Mouse (Mus musculus) hindbrain, embryonic 14.5 days (tissue): ENCODE results near the gene Traf3ip3. TPM values are rescaled to one million over a fixed set of nuclear protein-coding genes. Genes with fewer than 3 reads are reported as not detected.

Source experiments
- ATAC-seq: fragments of 200-750 bp; cut with Nextera tagmentation; 2 replicates; pipeline ENCODE4 v1.8.0; 2017; ENCODE audit warnings: moderate number of reproducible peaks, mild to moderate bottlenecking, moderate TSS enrichment, moderate library complexity; ENCODE audit not compliant: low FRiP score
- DNase-seq: peaks from one replicate; pipeline ENCODE4 v3.0.0-alpha.2; 2015; ENCODE audit warnings: low spot score
- H3K27ac ChIP-seq: fragments of 300-500 bp; sonication (generic); 2 replicates; pipeline ENCODE4 v1.5.1; 2014; ENCODE audit warnings: mild to moderate bottlenecking, moderate library complexity
- H3K27me3 ChIP-seq: fragments of 300-500 bp; sonication (generic); 2 replicates; pipeline ENCODE4 v1.6.1; 2014; ENCODE audit warnings: mild to moderate bottlenecking, low read length, mixed read lengths; ENCODE audit not compliant: control insufficient read depth, insufficient read depth
- H3K36me3 ChIP-seq: fragments of 300-500 bp; sonication (generic); replicated peaks from 2 replicates; pipeline ENCODE4 v1.6.1; 2014; ENCODE audit not compliant: control insufficient read depth, insufficient read depth
- H3K4me1 ChIP-seq: fragments of 300-500 bp; sonication (generic); replicated peaks from 2 replicates; pipeline ENCODE4 v1.6.1; 2014; ENCODE audit warnings: antibody characterized with exemption, low read length, mixed read lengths; ENCODE audit not compliant: control insufficient read depth, insufficient read depth
- H3K4me2 ChIP-seq: fragments of 300-500 bp; sonication (generic); replicated peaks from 2 replicates; pipeline ENCODE4 v1.6.1; 2014; ENCODE audit warnings: mild to moderate bottlenecking, moderate library complexity
- H3K4me3 ChIP-seq: fragments of 300-500 bp; sonication (generic); replicated peaks from 2 replicates; pipeline ENCODE4 v1.5.1; 2014; ENCODE audit warnings: mild to moderate bottlenecking, low read length
- H3K9ac ChIP-seq: fragments of 300-500 bp; sonication (generic); 2 replicates; pipeline ENCODE4 v1.6.1; 2014
- H3K9me3 ChIP-seq: fragments of 300-500 bp; sonication (generic); 2 replicates; pipeline ENCODE4 v1.6.1; 2016; ENCODE audit warnings: low read length; ENCODE audit not compliant: control insufficient read depth
- WGBS: fragments of 180-500 bp; shearing (Covaris S2); extraction: QIAGEN DNeasy Blood & Tissue Kit; methylation state at CpG from one replicate; pipeline ENCODE4 v1.1.7; 2014; 5-methylcytosine and 5-hydroxymethylcytosine counted together
- polyA plus RNA-seq: library from polyadenylated mRNA; unstranded; fragments of >200 nt; fragmentation: Nextera tagmentation; extraction: Ambion mirVana; gene quantifications from 2 replicates; pipeline ENCODE4 v1.2.1, GENCODE M21; 2014

The Traf3ip3 gene
- polyA plus RNA-seq, 1 experiment from 2014 or later, result 2.1 TPM

GRCm38 (mm10) chr1:193214053-193214452 is 12.6 kb upstream of the Traf3ip3 start:
- Histone ChIP-seq H3K4me1 (no peaks in the 10 kb centered on the region), H3K27me3 (no peaks in the 10 kb centered on the region), H3K4me2 (no peak overlapping the region), H3K4me3 (no peak overlapping the region), H3K36me3 (no peaks in the 10 kb centered on the region), H3K9me3 (no peaks in the 10 kb centered on the region), H3K9ac (no peak overlapping the region), H3K27ac (no peak overlapping the region)
- DNase-seq (no peak), ATAC-seq (no peak)
- 77% methylated on average over 5 of the region's 5 CpGs for WGBS

- no peaks in the 10 kb centered on the region for H3K36me3 ChIP-seq
These were observed 9.9 kb upstream of the Traf3ip3 start for GRCm38 (mm10) chr1:193211371-193211770.

GRCm38 (mm10) chr1:193208178-193208577 is 6.7 kb upstream of the Traf3ip3 start:
- H3K36me3 ChIP-seq, result no peaks in the 10 kb centered on the region
- WGBS, result 46% methylated on average over 2 of the region's 2 CpGs

More at GRCm38 (mm10) chr1:193211371-193211770, 9.9 kb upstream of the Traf3ip3 start:
- no peaks in the 10 kb centered on the region for H3K27me3 ChIP-seq
- H3K4me1 ChIP-seq, result no peaks in the 10 kb centered on the region
- H3K9me3 ChIP-seq, result no peaks in the 10 kb centered on the region
- ATAC-seq (no peak), DNase-seq (no peak)
- no peak overlapping the region for H3K27ac ChIP-seq
- no peak overlapping the region for H3K4me3 ChIP-seq
- no peak overlapping the region for H3K4me2 ChIP-seq
- 76% methylated on average over 5 of the region's 5 CpGs for WGBS
- H3K9ac ChIP-seq, result no peak overlapping the region

GRCm38 (mm10) chr1:193207503-193207902 is 6.0 kb upstream of the Traf3ip3 start, which contains the start of gene Lamb3:
TSS of gene Lamb3 (plus strand) at chr1:193207699.
- Histone ChIP-seq H3K4me2 (no peak within 1 kb of the TSS), H3K27ac (no peak within 1 kb of the TSS), H3K4me3 (no peak within 1 kb of the TSS), H3K27me3 (no peaks in the 10 kb centered on the region), H3K9me3 (no peaks in the 10 kb centered on the region), H3K4me1 (no peaks in the 10 kb centered on the region), H3K36me3 (no peaks in the 10 kb centered on the region), H3K9ac (no peak within 1 kb of the TSS)
- WGBS, result 94% methylated on average over 3 of the region's 3 CpGs
- DNase-seq (no peak), ATAC-seq (no peak)

More at GRCm38 (mm10) chr1:193208178-193208577, 6.7 kb upstream of the Traf3ip3 start:
- no peak for DNase-seq
- Histone ChIP-seq H3K4me3 (no peak overlapping the region), H3K4me1 (no peaks in the 10 kb centered on the region), H3K27me3 (no peaks in the 10 kb centered on the region), H3K9ac (no peak overlapping the region), H3K9me3 (no peaks in the 10 kb centered on the region), H3K27ac (no peak overlapping the region), H3K4me2 (no peak overlapping the region)
- ATAC-seq, result no peak

- Histone ChIP-seq H3K4me2 (no peak overlapping the region), H3K9ac (no peak overlapping the region), H3K4me3 (no peak overlapping the region), H3K27ac (no peak overlapping the region), H3K27me3 (no peaks in the 10 kb centered on the region), H3K9me3 (no peaks in the 10 kb centered on the region), H3K4me1 (no peaks in the 10 kb centered on the region), H3K36me3 (no peaks in the 10 kb centered on the region)
- no peak for ATAC-seq
- DNase-seq, result no peak
- 97% methylated on average over 2 of the region's 2 CpGs for WGBS
These were observed 3.9 kb upstream of the Traf3ip3 start for GRCm38 (mm10) chr1:193205431-193205830.

GRCm38 (mm10) chr1:193203821-193204220 is 2.3 kb upstream of the Traf3ip3 start:
- 93% methylated on average over 2 of the region's 2 CpGs for WGBS
- Histone ChIP-seq H3K4me3 (no peak overlapping the region), H3K9ac (no peak overlapping the region), H3K36me3 (no peaks in the 10 kb centered on the region), H3K4me1 (no peaks in the 10 kb centered on the region), H3K9me3 (no peaks in the 10 kb centered on the region), H3K27ac (no peak overlapping the region), H3K4me2 (no peak overlapping the region), H3K27me3 (no peaks in the 10 kb centered on the region)
- DNase-seq (no peak), ATAC-seq (no peak)

GRCm38 (mm10) chr1:193200640-193201382 is 692 bp downstream of the Traf3ip3 start:
- Histone ChIP-seq H3K9me3 (no peaks in the 10 kb centered on the region), H3K27me3 (no peaks in the 10 kb centered on the region), H3K27ac (no peak overlapping the region), H3K4me2 (no peak overlapping the region), H3K4me3 (no peak overlapping the region), H3K9ac (no peak overlapping the region), H3K4me1 (no peaks in the 10 kb centered on the region), H3K36me3 (no peaks in the 10 kb centered on the region)
- no peak for DNase-seq
- no peak for ATAC-seq
- 86% methylated on average over 8 of the region's 8 CpGs for WGBS

- Histone ChIP-seq H3K27ac (no peak overlapping the region), H3K9ac (no peak overlapping the region), H3K4me2 (no peak overlapping the region), H3K4me3 (no peak overlapping the region), H3K36me3 (no peaks in the 10 kb centered on the region), H3K9me3 (no peaks in the 10 kb centered on the region), H3K27me3 (no peaks in the 10 kb centered on the region), H3K4me1 (no peaks in the 10 kb centered on the region)
- WGBS, result 86% methylated on average over 2 of the region's 2 CpGs
- ATAC-seq (no peak), DNase-seq (no peak)
These were observed 3.2 kb downstream of the Traf3ip3 start for GRCm38 (mm10) chr1:193198312-193198711.

- Histone ChIP-seq H3K36me3 (no peaks in the 10 kb centered on the region), H3K4me3 (no peak overlapping the region), H3K4me1 (no peaks in the 10 kb centered on the region), H3K9ac (no peak overlapping the region), H3K27ac (no peak overlapping the region), H3K9me3 (no peaks in the 10 kb centered on the region), H3K27me3 (no peaks in the 10 kb centered on the region), H3K4me2 (no peak overlapping the region)
- 88% methylated on average over 18 of the region's 18 CpGs for WGBS
- ATAC-seq, result no peak
- no peak for DNase-seq
These were observed 3.9 kb downstream of the Traf3ip3 start for GRCm38 (mm10) chr1:193197494-193198205.
